Mouse (Mus musculus) forebrain, embryonic 10.5 days (tissue): ENCODE data around the gene Idh1. TPM values are rescaled to one million over a fixed set of nuclear protein-coding genes. Genes with fewer than 3 reads are reported as not detected.

Experiments used
- polyA plus RNA-seq: library from polyadenylated mRNA; unstranded; fragments of >200 nt; fragmentation: Nextera tagmentation; extraction: Ambion mirVana; gene quantifications from 2 replicates; pipeline ENCODE4 v1.2.1, GENCODE M21; 2016

Gene Idh1
- polyA plus RNA-seq, 1 experiment from 2014 or later, result 249 TPM

Other genes starting within 250 kb of the Idh1 start
- 6.2 and 7.2 TPM in 2 replicates for gene Plekhm3, start 229.7 kb downstream of the Idh1 start, polyA plus RNA-seq
- 0.22 and 0.37 TPM in 2 replicates for gene Akr1cl, start 153.7 kb downstream of the Idh1 start, polyA plus RNA-seq
- 2.0 and 2.9 TPM in 2 replicates for gene Cryge, start 135.4 kb downstream of the Idh1 start, polyA plus RNA-seq
- not detected in 2 replicates for gene Crygd, start 123.0 kb downstream of the Idh1 start, polyA plus RNA-seq
- 0.37 and 0.64 TPM in 2 replicates for gene Crygc, start 112.8 kb downstream of the Idh1 start, polyA plus RNA-seq
- not detected in 2 replicates for gene Crygb, start 104.2 kb downstream of the Idh1 start, polyA plus RNA-seq
- gene Cryga, start 83.1 kb downstream of the Idh1 start, polyA plus RNA-seq, result not detected in 2 replicates
- not detected in 2 replicates for gene Gm28845, start 66.9 kb downstream of the Idh1 start, polyA plus RNA-seq
- gene D630023F18Rik, start 63.3 kb downstream of the Idh1 start, polyA plus RNA-seq, result 0.14 and 0.25 TPM in 2 replicates
- 13.1 and 16.3 TPM in 2 replicates for gene Pikfyve, start 183 bp upstream of the Idh1 start, polyA plus RNA-seq
- 0.38 and 0.54 TPM in 2 replicates for gene Pth2r, start 95.6 kb upstream of the Idh1 start, polyA plus RNA-seq